ENCODE assay signal across 12 mouse cellular contexts in genomic region chr4:45713837-45714508, GRCm38 (mm10).
A peak's percentile ranks its signal among the peaks of the same experiment; 100 is the strongest.
DNase-seq lines count a peak whose midpoint lies in the region; ATAC-seq lines count a peak whose summit lies in the region.
"Had no signal": no experiment of that assay in that cellular context is flagged by ENCODE, and none has a peak within 500 bp of the region (broad histone marks: within the 10 kb centered on the region; RNA-seq: fewer than 3 reads in every experiment).

No protein-coding gene starts in this region.

- no peaks in the 10 kb centered on the region for H3K36me3 ChIP-seq in embryonic facial prominence, embryonic 14.5 days (ENCODE audit: control insufficient read depth, insufficient read depth, low read length)
- no peaks in the 10 kb centered on the region for H3K36me3 ChIP-seq in hindbrain, embryonic 13.5 days
- no peaks in the 10 kb centered on the region for H3K36me3 ChIP-seq in midbrain, embryonic 16.5 days (ENCODE audit: control insufficient read depth, insufficient read depth, low read length)
- H3K36me3 ChIP-seq: liver, embryonic 12.5 days had no signal

- no peak overlapping the region for H3K4me2 ChIP-seq in embryonic facial prominence, embryonic 14.5 days (ENCODE audit: low read depth, low read length)
- H3K4me2 ChIP-seq in hindbrain, embryonic 13.5 days: no peak overlapping the region
- H3K4me2 ChIP-seq in midbrain, embryonic 16.5 days (ENCODE audit: low read length): no peak overlapping the region
- H3K4me2 ChIP-seq: liver, embryonic 12.5 days had no signal

- peak; percentile 61 for DNase-seq in brain, adult 2 months (ENCODE audit: low read depth, low spot score)
- DNase-seq in embryonic facial prominence, embryonic 14.5 days (ENCODE audit: low spot score): peak; percentile 59
- DNase-seq in thymus, postnatal 25 days: no peak
- DNase-seq in yolk sac, embryonic 10.5 days (ENCODE audit: low spot score): no peak
- DNase-seq: cerebellum, postnatal 25 days; gastrocnemius, adult 2 months; thymus, postnatal 14 days had no signal

- no peak overlapping the region for H3K9ac ChIP-seq in embryonic facial prominence, embryonic 14.5 days (ENCODE audit: low read depth, low read length)
- no peak overlapping the region for H3K9ac ChIP-seq in hindbrain, embryonic 13.5 days
- no peak overlapping the region for H3K9ac ChIP-seq in midbrain, embryonic 16.5 days (ENCODE audit: low read depth, low read length)
- H3K9ac ChIP-seq: liver, embryonic 12.5 days had no signal

- peak; percentile 87 for ATAC-seq in embryonic facial prominence, embryonic 14.5 days (ENCODE audit: low read depth)
- ATAC-seq in hindbrain, embryonic 13.5 days (ENCODE audit: low FRiP score): peak; percentile 95
- peak; percentile 92 for ATAC-seq in midbrain, embryonic 16.5 days
- ATAC-seq in monocyte, adult 5-6 weeks (replicated peaks; ENCODE audit: insufficient number of reproducible peaks, low FRiP score, low TSS enrichment, poor library complexity, severe bottlenecking): no peak
- ATAC-seq: intestine, embryonic 16.5 days; liver, embryonic 12.5 days had no signal

- 11% methylated on average over 10 of the region's 10 CpGs for WGBS in embryonic facial prominence, embryonic 14.5 days
- 10% methylated on average over 10 of the region's 10 CpGs for WGBS in hindbrain, embryonic 13.5 days
- 7% methylated on average over 10 of the region's 10 CpGs for WGBS in midbrain, embryonic 16.5 days

- no peak overlapping the region for H3K4me3 ChIP-seq in embryonic facial prominence, embryonic 14.5 days (ENCODE audit: low read depth, low read length)
- H3K4me3 ChIP-seq in hindbrain, embryonic 13.5 days: no peak overlapping the region
- H3K4me3 ChIP-seq in midbrain, embryonic 16.5 days (ENCODE audit: low read depth, low read length): no peak overlapping the region
- H3K4me3 ChIP-seq: gastrocnemius, adult 2 months; liver, embryonic 12.5 days had no signal

- no peaks in the 10 kb centered on the region for H3K27me3 ChIP-seq in embryonic facial prominence, embryonic 14.5 days (replicated peaks; ENCODE audit: control insufficient read depth, insufficient read depth, low read length)
- H3K27me3 ChIP-seq in hindbrain, embryonic 13.5 days: 0 out of 2 replicates have a peak, but pooled peaks cover 6% of the 10 kb centered on the region
- H3K27me3 ChIP-seq in midbrain, embryonic 16.5 days (ENCODE audit: control insufficient read depth, insufficient read depth, low read depth, low read length): no peaks in the 10 kb centered on the region
- H3K27me3 ChIP-seq: liver, embryonic 12.5 days had no signal

- no peaks in the 10 kb centered on the region for H3K4me1 ChIP-seq in embryonic facial prominence, embryonic 14.5 days (ENCODE audit: control insufficient read depth, insufficient read depth, low read length)
- peaks cover 21% of the 10 kb centered on the region for H3K4me1 ChIP-seq in hindbrain, embryonic 13.5 days (replicated peaks)
- peaks cover 12% of the 10 kb centered on the region for H3K4me1 ChIP-seq in midbrain, embryonic 16.5 days (ENCODE audit: control insufficient read depth, insufficient read depth, low read length)
- H3K4me1 ChIP-seq: liver, embryonic 12.5 days had no signal

- no peaks in the 10 kb centered on the region for H3K9me3 ChIP-seq in embryonic facial prominence, embryonic 14.5 days (ENCODE audit: control insufficient read depth, low read length)
- H3K9me3 ChIP-seq in hindbrain, embryonic 13.5 days: no peaks in the 10 kb centered on the region
- no peaks in the 10 kb centered on the region for H3K9me3 ChIP-seq in midbrain, embryonic 16.5 days (replicated peaks; ENCODE audit: control insufficient read depth, low read length, poor library complexity, severe bottlenecking)
- H3K9me3 ChIP-seq: liver, embryonic 12.5 days had no signal

- no peak overlapping the region for H3K27ac ChIP-seq in embryonic facial prominence, embryonic 14.5 days (replicated peaks; ENCODE audit: low read depth, low read length)
- peak overlapping the region; percentile 75 for H3K27ac ChIP-seq in hindbrain, embryonic 13.5 days
- 0 out of 2 replicates have a peak overlapping the region, but pooled peaks have one; percentile 42 for H3K27ac ChIP-seq in midbrain, embryonic 16.5 days (ENCODE audit: low read length)
- H3K27ac ChIP-seq: gastrocnemius, adult 2 months; liver, embryonic 12.5 days had no signal

Comparison
In these comparisons a context has a peak if more than half of its experiments do, and no peak if none do; other contexts are left out.
1. DNase-seq: peak in brain, adult 2 months (single experiment) and embryonic facial prominence, embryonic 14.5 days (single experiment); none in thymus, postnatal 25 days (single experiment) and yolk sac, embryonic 10.5 days (single experiment).